Mouse (Mus musculus) hindbrain, embryonic 15.5 days (tissue): ENCODE results near the gene Cmtm3. TPM values are rescaled to one million over a fixed set of nuclear protein-coding genes. Genes with fewer than 3 reads are reported as not detected.

Source experiments
- ATAC-seq: fragments of 200-750 bp; cut with Nextera tagmentation; 2 replicates; pipeline ENCODE4 v1.8.0; 2017; ENCODE audit warnings: low read depth, moderate number of reproducible peaks, moderate TSS enrichment; ENCODE audit not compliant: low FRiP score
- H3K27ac ChIP-seq: fragments of 300-500 bp; sonication (generic); replicated peaks from 2 replicates; pipeline ENCODE4 v1.5.1; 2015; ENCODE audit warnings: mild to moderate bottlenecking, inconsistent platforms
- H3K27me3 ChIP-seq: fragments of 300-500 bp; sonication (generic); 2 replicates; pipeline ENCODE4 v1.6.1; 2015; ENCODE audit warnings: control low read depth, inconsistent platforms
- H3K36me3 ChIP-seq: fragments of 300-500 bp; sonication (generic); 2 replicates; pipeline ENCODE4 v1.6.1; 2015; ENCODE audit warnings: control low read depth, inconsistent platforms
- H3K4me1 ChIP-seq: fragments of 300-500 bp; sonication (generic); replicated peaks from 2 replicates; pipeline ENCODE4 v1.6.1; 2015; ENCODE audit warnings: control low read depth, inconsistent platforms
- H3K4me2 ChIP-seq: fragments of 300-500 bp; sonication (generic); 2 replicates; pipeline ENCODE4 v1.6.1; 2015; ENCODE audit warnings: moderate library complexity, mild to moderate bottlenecking, inconsistent platforms
- H3K4me3 ChIP-seq: fragments of 300-500 bp; sonication (generic); 2 replicates; pipeline ENCODE4 v1.5.1; 2015; ENCODE audit warnings: mild to moderate bottlenecking, inconsistent platforms
- H3K9ac ChIP-seq: fragments of 300-500 bp; sonication (generic); 2 replicates; pipeline ENCODE4 v1.6.1; 2015; ENCODE audit warnings: inconsistent platforms
- H3K9me3 ChIP-seq: fragments of 300-500 bp; sonication (generic); 2 replicates; pipeline ENCODE4 v1.6.1; 2016; ENCODE audit warnings: control low read depth, inconsistent platforms
- WGBS: fragments of 180-500 bp; shearing (Covaris S2); methylation state at CpG from one replicate; pipeline ENCODE4 v1.1.7; 2015; 5-methylcytosine and 5-hydroxymethylcytosine counted together
- polyA plus RNA-seq: library from polyadenylated mRNA; unstranded; fragments of >200 nt; fragmentation: Nextera tagmentation; extraction: Ambion mirVana; gene quantifications from 2 replicates; pipeline ENCODE4 v1.2.1, GENCODE M21; 2015

The Cmtm3 gene
- polyA plus RNA-seq, 1 experiment from 2014 or later = 44.1 TPM

DNA sequence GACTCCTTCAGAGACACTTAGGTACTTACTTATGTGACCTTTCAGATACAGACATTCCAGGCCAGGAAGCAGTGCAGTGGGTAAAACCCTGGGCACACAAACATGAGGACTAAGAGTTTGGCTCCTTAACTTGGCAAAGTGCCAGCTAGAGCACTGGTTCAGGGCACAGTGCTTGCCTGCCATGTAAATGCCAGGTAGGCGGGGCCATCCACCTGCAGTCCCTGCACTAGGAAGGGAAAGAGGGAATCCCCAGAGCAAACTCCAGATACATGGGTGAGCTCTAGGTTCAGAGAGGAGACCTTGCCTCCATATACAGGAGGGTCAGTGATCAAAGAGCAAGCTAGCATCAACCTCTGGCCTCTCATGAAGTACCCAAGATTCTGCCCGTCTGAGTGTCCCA, 48.8 kb downstream of the Cmtm3 start:
- no peak for ATAC-seq
- 88% methylated on average over 2 of the region's 2 CpGs for WGBS
- Histone ChIP-seq H3K4me1 (peaks cover 27% of the 10 kb centered on the region), H3K9ac (no peak overlapping the region), H3K27me3 (no peaks in the 10 kb centered on the region), H3K4me3 (no peak overlapping the region), H3K36me3 (no peaks in the 10 kb centered on the region), H3K4me2 (no peak overlapping the region), H3K27ac (no peak overlapping the region), H3K9me3 (no peaks in the 10 kb centered on the region)

DNA sequence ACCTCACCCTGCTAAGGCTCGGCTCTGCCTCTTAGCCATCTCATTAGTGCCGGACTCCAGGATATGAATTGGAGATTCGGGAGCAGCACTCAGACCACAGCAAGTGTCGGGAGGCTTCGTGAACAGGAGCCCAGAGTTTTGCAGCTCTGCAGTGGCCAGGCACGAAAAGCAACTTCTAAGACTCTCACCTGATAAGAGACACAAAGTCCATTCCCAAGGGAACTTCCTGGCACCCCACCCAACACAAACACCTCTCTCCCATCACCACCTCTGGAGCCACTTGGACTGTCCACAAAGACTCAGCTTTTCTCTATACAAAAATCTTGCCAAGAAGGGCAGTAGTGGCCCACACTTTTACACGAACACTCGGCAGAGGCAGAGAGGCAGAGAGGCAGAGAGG, 51.0 kb downstream of the Cmtm3 start:
- Histone ChIP-seq H3K4me3 (no peak overlapping the region), H3K27ac (no peak overlapping the region), H3K9ac (no peak overlapping the region), H3K36me3 (no peaks in the 10 kb centered on the region), H3K9me3 (no peaks in the 10 kb centered on the region), H3K4me2 (no peak overlapping the region), H3K27me3 (no peaks in the 10 kb centered on the region), H3K4me1 (peaks cover 37% of the 10 kb centered on the region)
- 86% methylated on average over 8 of the region's 8 CpGs for WGBS
- ATAC-seq = no peak

DNA sequence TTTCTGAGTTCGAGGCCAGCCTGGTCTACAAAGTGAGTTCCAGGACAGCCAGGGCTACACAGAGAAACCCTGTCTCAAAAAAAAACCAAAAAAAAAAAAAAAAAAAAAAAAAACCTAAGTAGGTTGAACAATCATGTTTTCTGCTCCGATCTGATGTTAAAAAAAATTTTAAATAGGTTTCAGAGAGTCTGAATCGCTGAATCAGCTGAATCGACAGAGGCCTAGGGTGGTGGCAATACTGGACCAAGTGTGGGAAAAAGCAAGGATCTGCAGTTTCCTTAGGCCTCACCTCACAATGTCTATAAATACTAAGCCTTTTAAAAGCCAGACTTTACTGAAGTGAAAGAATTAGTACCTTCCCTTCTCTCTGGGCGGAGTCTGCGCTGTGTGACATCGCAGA, 53.9 kb downstream of the Cmtm3 start:
- H3K4me1 ChIP-seq = peaks cover 18% of the 10 kb centered on the region
- no peak overlapping the region for H3K4me3 ChIP-seq
- no peak overlapping the region for H3K9ac ChIP-seq
- no peaks in the 10 kb centered on the region for H3K9me3 ChIP-seq
- no peaks in the 10 kb centered on the region for H3K27me3 ChIP-seq
- no peaks in the 10 kb centered on the region for H3K36me3 ChIP-seq
- no peak for ATAC-seq
- no peak overlapping the region for H3K27ac ChIP-seq
- WGBS = 98% methylated on average over 7 of the region's 7 CpGs
- peak overlapping the region; percentile 75; the same call in 1 of the 2 replicates for H3K4me2 ChIP-seq

DNA sequence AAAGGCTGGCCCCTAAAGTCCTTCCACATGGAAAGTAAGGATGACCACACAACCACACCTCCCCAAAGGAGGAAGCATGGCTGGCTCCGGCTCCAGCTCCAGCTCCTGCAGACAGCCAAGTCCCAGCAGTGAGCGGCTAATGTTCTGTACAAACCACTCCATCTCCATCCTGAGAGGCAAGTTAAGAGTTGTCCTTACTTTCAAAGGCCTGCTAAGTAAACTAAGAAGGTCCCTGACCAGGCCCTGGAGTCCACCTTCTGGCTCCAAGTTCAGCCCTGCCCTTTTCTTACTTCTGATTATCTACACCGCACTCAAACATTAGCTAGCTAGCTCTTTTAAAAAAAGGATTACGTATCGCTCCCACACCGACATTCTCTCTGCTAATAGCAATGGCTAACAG, 54.6 kb downstream of the Cmtm3 start:
- ATAC-seq = no peak
- H3K9ac ChIP-seq = no peak overlapping the region
- WGBS = 84% methylated on average over 6 of the region's 6 CpGs
- H3K27me3 ChIP-seq = no peaks in the 10 kb centered on the region
- H3K36me3 ChIP-seq = no peaks in the 10 kb centered on the region
- no peaks in the 10 kb centered on the region for H3K9me3 ChIP-seq
- H3K4me2 ChIP-seq = peak overlapping the region; percentile 75
- peaks cover 18% of the 10 kb centered on the region for H3K4me1 ChIP-seq
- peak overlapping the region; percentile 77 for H3K4me3 ChIP-seq
- H3K27ac ChIP-seq = no peak overlapping the region

DNA sequence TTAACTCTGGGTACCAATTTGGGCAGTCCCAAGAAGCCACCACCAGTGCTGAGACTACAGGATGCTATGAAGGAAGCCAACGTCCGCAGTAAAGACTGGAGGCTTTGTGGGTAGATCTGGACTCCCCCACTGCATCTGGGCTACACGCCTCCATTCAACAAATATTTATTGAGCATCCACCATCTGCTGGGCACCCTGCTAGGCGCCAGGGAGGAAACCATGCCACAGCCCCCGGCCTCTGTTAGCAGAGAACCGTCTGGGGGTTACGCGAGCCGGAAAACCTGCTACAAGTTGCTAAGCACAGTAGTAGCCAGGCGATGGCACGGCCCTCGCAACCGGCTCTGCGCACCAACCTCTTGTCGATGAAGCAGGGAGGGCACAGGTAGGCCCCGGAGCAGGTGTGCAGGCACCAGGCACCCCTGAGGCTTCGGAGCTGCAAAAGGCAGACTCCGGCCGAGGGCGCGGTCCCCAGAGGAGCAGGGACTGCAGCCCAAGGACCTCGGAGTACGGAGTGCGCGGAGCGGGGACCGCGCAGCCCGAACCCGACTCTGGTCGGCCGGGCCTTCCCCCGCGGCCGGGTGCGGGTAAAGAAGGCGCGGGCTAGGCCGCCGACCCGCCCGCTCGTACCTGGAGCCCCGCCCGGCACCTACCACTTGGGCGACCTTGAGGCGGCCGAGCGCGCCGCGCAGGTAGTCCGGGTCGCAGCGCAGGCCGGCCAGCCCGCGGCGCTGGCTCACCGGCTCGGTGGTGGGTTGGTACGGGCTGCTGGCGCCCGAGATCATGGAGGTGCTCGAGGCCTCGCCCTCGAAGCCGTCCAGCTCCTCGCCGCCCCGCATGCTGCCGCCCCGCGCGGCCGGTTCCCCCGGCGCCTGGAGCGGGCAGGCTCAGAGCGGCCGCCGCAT, 55.8 kb downstream of the Cmtm3 start:
- WGBS = 0% methylated on average over 73 of the region's 82 CpGs
- ATAC-seq = peak; percentile 78
- H3K4me3 ChIP-seq = peak overlapping the region; percentile 77
- H3K4me2 ChIP-seq = peak overlapping the region; percentile 75
- H3K27me3 ChIP-seq = no peaks in the 10 kb centered on the region
- no peaks in the 10 kb centered on the region for H3K36me3 ChIP-seq
- no peaks in the 10 kb centered on the region for H3K9me3 ChIP-seq
- peak overlapping the region; percentile 86 for H3K9ac ChIP-seq
- H3K27ac ChIP-seq = peak overlapping the region; percentile 85
- H3K4me1 ChIP-seq = peaks cover 18% of the 10 kb centered on the region

DNA sequence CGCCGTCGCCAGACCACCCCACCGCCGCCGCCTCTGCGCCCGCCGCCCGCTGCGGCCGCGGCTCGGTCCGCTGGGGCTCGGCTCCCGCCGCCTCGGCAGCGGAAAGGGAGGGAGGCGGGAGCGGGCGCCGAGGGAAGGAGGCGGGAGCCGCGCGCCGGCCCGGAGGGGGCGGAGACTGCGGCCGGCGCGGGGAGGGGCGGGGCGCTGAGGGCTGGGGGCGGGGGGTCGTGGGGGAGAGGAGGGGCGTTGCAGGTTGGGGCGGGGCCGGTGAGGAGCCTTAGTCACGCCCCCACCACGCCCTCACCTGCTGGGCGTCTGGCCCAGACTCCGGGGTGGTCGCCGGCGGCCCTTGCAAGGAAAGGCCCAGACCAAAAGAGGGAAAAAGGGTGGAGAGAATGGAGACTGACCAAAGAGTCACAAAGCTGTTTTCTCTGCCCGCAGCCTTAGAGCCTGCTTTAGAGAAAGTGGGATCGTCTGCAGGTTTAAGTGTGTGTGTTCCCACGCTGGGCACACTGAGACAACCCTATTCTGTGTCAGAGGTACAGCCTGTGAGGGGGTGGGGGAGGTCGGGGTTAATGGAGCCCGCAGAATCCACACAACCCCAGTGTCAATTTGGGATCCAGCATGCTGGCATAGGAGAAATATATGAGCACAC, 56.6 kb downstream of the Cmtm3 start, which contains the start of gene Cmtm4:
Gene Cmtm4, minus strand, starts transcription at position 105 of the 655 bp plus-strand sequence.
- no peaks in the 10 kb centered on the region for H3K9me3 ChIP-seq
- 2% methylated on average over 35 of the region's 54 CpGs for WGBS
- H3K27ac ChIP-seq = peak within 1 kb of the TSS; percentile 85
- H3K4me3 ChIP-seq = peak within 1 kb of the TSS; percentile 77
- H3K27me3 ChIP-seq = no peaks in the 10 kb centered on the region
- peaks cover 18% of the 10 kb centered on the region for H3K4me1 ChIP-seq
- H3K36me3 ChIP-seq = no peaks in the 10 kb centered on the region
- peak within 1 kb of the TSS; percentile 75 for H3K4me2 ChIP-seq
- peak within 1 kb of the TSS; percentile 86 for H3K9ac ChIP-seq
- peak; percentile 83 for ATAC-seq

Other genes with a start within 250 kb of the Cmtm3 start
- 16.4 and 16.7 TPM in 2 replicates for gene Cdh5, start 237.8 kb upstream of the Cmtm3 start, polyA plus RNA-seq
- 7.1 and 7.4 TPM in 2 replicates for gene Bean1, start 169.0 kb upstream of the Cmtm3 start, polyA plus RNA-seq
- 48.2 and 49.6 TPM in 2 replicates for gene Tk2, start 90.9 kb upstream of the Cmtm3 start, polyA plus RNA-seq
- 35.7 TPM in 2 replicates for gene Cklf, start 88.5 kb upstream of the Cmtm3 start, polyA plus RNA-seq
- gene Cmtm2a, start 46.2 kb upstream of the Cmtm3 start, polyA plus RNA-seq = not detected in 2 replicates
- gene Gm45711, start 29.3 kb upstream of the Cmtm3 start, polyA plus RNA-seq = not detected in 2 replicates
- not detected in 2 replicates for gene Cmtm1, start 29.3 kb upstream of the Cmtm3 start, polyA plus RNA-seq
- gene Gm11020, start 17.8 kb upstream of the Cmtm3 start, polyA plus RNA-seq = not detected in 2 replicates
- gene Cmtm2b, start 17.2 kb upstream of the Cmtm3 start, polyA plus RNA-seq = not detected in 2 replicates
- gene Cmtm4, start 56.4 kb downstream of the Cmtm3 start, polyA plus RNA-seq = 2.7 TPM in 2 replicates
- 106 and 109 TPM in 2 replicates for gene Dync1li2, start 103.6 kb downstream of the Cmtm3 start, polyA plus RNA-seq
- gene Terb1, start 170.5 kb downstream of the Cmtm3 start, polyA plus RNA-seq = 0.62 and 0.65 TPM in 2 replicates
- gene Nae1, start 195.2 kb downstream of the Cmtm3 start, polyA plus RNA-seq = 103 and 107 TPM in 2 replicates
- 2.7 and 4.0 TPM in 2 replicates for gene Car7, start 195.3 kb downstream of the Cmtm3 start, polyA plus RNA-seq